Mouse (Mus musculus) heart, embryonic 10.5 days (tissue): ENCODE results near the gene Syn3. TPM values are rescaled to one million over a fixed set of nuclear protein-coding genes. Genes with fewer than 3 reads are reported as not detected.
A peak's percentile ranks its signal among the peaks of the same experiment; 100 is the strongest.

ENCODE experiments used
- DNase-seq: peaks from one replicate; pipeline ENCODE4 v3.0.0-alpha.2; 2017; ENCODE audit warnings: low spot score
- H3K27ac ChIP-seq: fragments of 300-500 bp; sonication (generic); 2 replicates; pipeline ENCODE4 v1.5.1; 2016; ENCODE audit warnings: mild to moderate bottlenecking
- H3K27me3 ChIP-seq: fragments of 300-500 bp; sonication (generic); 2 replicates; pipeline ENCODE4 v1.6.1; 2016; ENCODE audit warnings: mild to moderate bottlenecking; ENCODE audit not compliant: poor library complexity, insufficient read depth, severe bottlenecking
- H3K36me3 ChIP-seq: fragments of 300-500 bp; sonication (generic); 2 replicates; pipeline ENCODE4 v1.6.1; 2016; ENCODE audit warnings: mild to moderate bottlenecking, moderate library complexity
- H3K4me1 ChIP-seq: fragments of 300-500 bp; sonication (generic); 2 replicates; pipeline ENCODE4 v1.6.1; 2016; ENCODE audit warnings: mild to moderate bottlenecking
- H3K4me3 ChIP-seq: fragments of 300-500 bp; sonication (generic); 2 replicates; pipeline ENCODE4 v1.5.1; 2016; ENCODE audit warnings: mild to moderate bottlenecking, moderate library complexity
- H3K9me3 ChIP-seq: fragments of 300-500 bp; sonication (generic); 2 replicates; pipeline ENCODE4 v1.6.1; 2016; ENCODE audit warnings: mild to moderate bottlenecking, moderate library complexity
- WGBS: fragments of 180-500 bp; shearing (Covaris S2); methylation state at CpG from one replicate; pipeline ENCODE4 v1.1.7; 2016; 5-methylcytosine and 5-hydroxymethylcytosine counted together
- polyA plus RNA-seq: library from polyadenylated mRNA; unstranded; fragments of >200 nt; fragmentation: Nextera tagmentation; extraction: Ambion mirVana; gene quantifications from 2 replicates; pipeline ENCODE4 v1.2.1, GENCODE M21; 2016

Syn3 gene
- polyA plus RNA-seq, 1 experiment from 2014 or later = 1.2 TPM

DNA sequence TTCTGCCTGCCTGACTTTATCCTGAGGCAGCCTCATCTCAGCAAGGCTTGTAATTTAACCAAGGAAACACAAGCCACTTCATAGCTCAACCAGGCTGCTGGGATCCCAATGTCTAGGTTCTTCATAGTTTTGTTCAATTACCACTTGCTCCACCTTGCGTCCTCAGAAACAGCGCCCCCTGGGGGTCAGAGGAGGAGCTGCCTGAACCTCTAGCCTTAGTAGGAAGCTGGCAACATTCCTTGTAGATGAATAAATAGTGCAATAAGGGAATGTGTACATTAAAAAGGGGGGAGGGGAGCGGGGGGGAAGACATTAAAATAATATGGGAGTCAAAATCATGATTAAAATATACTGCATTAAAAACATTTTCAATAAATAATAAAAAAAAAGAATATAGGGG, 14.7 kb downstream of the Syn3 start:
- 20% methylated on average over 3 of the region's 3 CpGs for WGBS
- Histone ChIP-seq H3K4me1 (0 out of 2 replicates have a peak, but pooled peaks cover 3% of the 10 kb centered on the region), H3K9me3 (no peaks in the 10 kb centered on the region), H3K27ac (no peak overlapping the region), H3K36me3 (no peaks in the 10 kb centered on the region), H3K4me3 (no peak overlapping the region), H3K27me3 (no peaks in the 10 kb centered on the region; the same call in 1 of the 2 replicates)
- peak; percentile 71 for DNase-seq

DNA sequence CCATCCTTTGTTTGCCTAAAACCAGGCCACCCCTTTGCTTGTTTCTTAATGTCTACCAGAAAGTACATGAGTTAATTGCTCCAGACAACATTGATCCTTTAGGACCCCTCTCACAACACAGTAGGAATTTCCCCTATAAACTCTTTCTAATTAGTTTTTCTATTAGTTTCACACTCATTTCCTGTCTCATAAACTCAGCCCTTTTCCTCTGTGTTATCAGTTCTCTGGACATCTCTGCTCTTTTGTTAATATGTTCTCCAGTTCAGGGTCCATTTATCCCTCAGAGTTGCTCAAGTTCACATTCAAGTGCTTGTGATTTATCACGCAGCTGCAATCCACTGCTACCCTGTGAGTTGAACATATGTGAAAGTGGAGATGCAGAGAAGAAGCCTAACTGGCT, 16.2 kb downstream of the Syn3 start:
- no peaks in the 10 kb centered on the region for H3K9me3 ChIP-seq
- 71% methylated on average over 1 of the region's 1 CpGs for WGBS
- 0 out of 2 replicates have a peak, but pooled peaks cover 3% of the 10 kb centered on the region for H3K4me1 ChIP-seq
- no peaks in the 10 kb centered on the region for H3K36me3 ChIP-seq
- H3K27me3 ChIP-seq = no peaks in the 10 kb centered on the region; the same call in 1 of the 2 replicates
- no peak overlapping the region for H3K4me3 ChIP-seq
- DNase-seq = no peak
- H3K27ac ChIP-seq = no peak overlapping the region

DNA sequence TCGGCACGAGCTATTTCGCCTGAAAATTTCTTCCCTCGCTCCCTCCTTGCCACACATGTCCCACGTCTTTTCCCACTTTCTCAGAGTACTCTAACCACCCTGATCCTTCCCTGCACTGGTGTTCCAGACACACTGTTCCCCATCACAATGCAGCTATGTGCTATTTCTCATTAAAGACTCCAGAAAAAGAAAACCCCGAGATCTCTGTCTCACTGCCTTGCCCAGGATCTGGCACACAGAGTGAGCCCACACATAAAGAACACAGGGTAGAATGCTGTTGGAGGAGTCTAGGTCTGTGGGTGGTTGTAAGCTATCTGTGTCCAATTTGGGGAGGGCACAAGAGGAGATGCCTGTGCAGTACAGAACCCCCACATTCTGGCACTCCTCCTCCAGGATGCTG, 18.0 kb downstream of the Syn3 start:
- WGBS = 89% methylated on average over 6 of the region's 6 CpGs
- Histone ChIP-seq H3K27me3 (peaks cover 3% of the 10 kb centered on the region; the same call in 1 of the 2 replicates), H3K27ac (no peak overlapping the region), H3K4me3 (no peak overlapping the region), H3K36me3 (no peaks in the 10 kb centered on the region), H3K4me1 (0 out of 2 replicates have a peak, but pooled peaks cover 3% of the 10 kb centered on the region), H3K9me3 (no peaks in the 10 kb centered on the region)
- no peak for DNase-seq

GRCm38 (mm10) chr10:86479718-86480121, 19.0 kb downstream of the Syn3 start:
- no peaks in the 10 kb centered on the region for H3K36me3 ChIP-seq
- DNase-seq = no peak
- H3K27me3 ChIP-seq = peaks cover 3% of the 10 kb centered on the region; the same call in 1 of the 2 replicates
- 0 out of 2 replicates have a peak, but pooled peaks cover 3% of the 10 kb centered on the region for H3K4me1 ChIP-seq
- no peak overlapping the region for H3K27ac ChIP-seq
- H3K9me3 ChIP-seq = no peaks in the 10 kb centered on the region
- H3K4me3 ChIP-seq = no peak overlapping the region
- 37% methylated on average over 4 of the region's 4 CpGs for WGBS

GRCm38 (mm10) chr10:86476720-86477119, 22.0 kb downstream of the Syn3 start:
- Histone ChIP-seq H3K27ac (no peak overlapping the region), H3K36me3 (no peaks in the 10 kb centered on the region), H3K27me3 (peaks cover 3% of the 10 kb centered on the region; the same call in 1 of the 2 replicates), H3K4me3 (no peak overlapping the region), H3K9me3 (no peaks in the 10 kb centered on the region), H3K4me1 (0 out of 2 replicates have a peak, but pooled peaks cover 3% of the 10 kb centered on the region)
- WGBS = 82% methylated on average over 7 of the region's 7 CpGs
- DNase-seq = no peak

- 84% methylated on average over 5 of the region's 5 CpGs for WGBS
- 0 out of 2 replicates have a peak, but pooled peaks cover 3% of the 10 kb centered on the region for H3K4me1 ChIP-seq
- H3K36me3 ChIP-seq = no peaks in the 10 kb centered on the region
- no peaks in the 10 kb centered on the region for H3K9me3 ChIP-seq
- no peak overlapping the region for H3K27ac ChIP-seq
- no peak overlapping the region for H3K4me3 ChIP-seq
- H3K27me3 ChIP-seq = 0 out of 2 replicates have a peak, but pooled peaks cover 3% of the 10 kb centered on the region
- DNase-seq = no peak
Measured at GRCm38 (mm10) chr10:86475270-86475669, 23.4 kb downstream of the Syn3 start.

DNA sequence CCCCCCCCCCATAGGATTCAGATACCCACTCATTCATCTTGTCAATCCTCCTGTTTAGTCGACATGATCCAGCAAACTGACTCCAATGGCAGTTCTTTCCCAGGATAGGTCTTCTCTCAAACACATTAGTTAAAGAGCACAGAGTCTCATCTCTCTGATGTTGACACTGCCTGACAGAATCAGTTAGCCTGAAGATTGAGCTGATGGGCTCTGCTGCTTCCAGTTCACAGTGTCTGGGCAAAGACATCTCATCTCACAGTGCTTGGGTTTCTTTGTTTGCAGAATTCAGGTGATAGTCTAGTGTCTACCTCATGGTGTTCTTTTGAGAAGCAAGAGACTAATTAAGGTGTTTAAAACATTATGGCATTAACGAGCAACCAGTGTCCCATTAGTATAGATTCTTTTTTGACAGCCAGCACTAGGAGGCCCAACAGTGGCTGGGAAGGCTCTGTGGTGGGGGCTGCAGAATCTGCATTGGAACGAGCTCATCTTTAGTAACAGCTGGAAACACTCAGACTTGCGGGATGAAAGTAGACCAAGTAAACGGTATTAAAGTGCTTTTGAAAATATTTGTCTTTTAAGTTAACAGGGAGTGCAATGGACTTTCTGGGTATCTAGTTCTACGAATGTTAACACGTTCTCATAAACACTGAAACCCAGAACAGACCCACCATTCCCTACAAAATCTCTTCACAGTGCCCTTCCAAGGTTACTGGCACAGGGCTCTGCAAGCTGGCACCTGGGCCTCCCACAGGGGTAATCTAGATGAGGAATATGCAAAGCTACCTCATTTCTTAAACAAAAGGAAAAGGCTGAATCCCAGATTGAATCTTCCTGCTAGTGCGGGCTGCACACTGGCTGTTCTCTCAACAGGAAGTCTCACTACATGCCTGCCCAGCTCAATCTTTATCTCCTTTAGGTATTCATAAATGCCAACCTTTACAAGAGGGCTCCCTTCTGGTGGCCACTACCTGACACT, 24.2 kb downstream of the Syn3 start:
- no peak overlapping the region for H3K4me3 ChIP-seq
- 65% methylated on average over 8 of the region's 8 CpGs for WGBS
- 0 out of 2 replicates have a peak, but pooled peaks cover 3% of the 10 kb centered on the region for H3K27me3 ChIP-seq
- H3K9me3 ChIP-seq = no peaks in the 10 kb centered on the region
- H3K36me3 ChIP-seq = no peaks in the 10 kb centered on the region
- H3K4me1 ChIP-seq = no peaks in the 10 kb centered on the region
- H3K27ac ChIP-seq = no peak overlapping the region
- DNase-seq = no peak

DNA sequence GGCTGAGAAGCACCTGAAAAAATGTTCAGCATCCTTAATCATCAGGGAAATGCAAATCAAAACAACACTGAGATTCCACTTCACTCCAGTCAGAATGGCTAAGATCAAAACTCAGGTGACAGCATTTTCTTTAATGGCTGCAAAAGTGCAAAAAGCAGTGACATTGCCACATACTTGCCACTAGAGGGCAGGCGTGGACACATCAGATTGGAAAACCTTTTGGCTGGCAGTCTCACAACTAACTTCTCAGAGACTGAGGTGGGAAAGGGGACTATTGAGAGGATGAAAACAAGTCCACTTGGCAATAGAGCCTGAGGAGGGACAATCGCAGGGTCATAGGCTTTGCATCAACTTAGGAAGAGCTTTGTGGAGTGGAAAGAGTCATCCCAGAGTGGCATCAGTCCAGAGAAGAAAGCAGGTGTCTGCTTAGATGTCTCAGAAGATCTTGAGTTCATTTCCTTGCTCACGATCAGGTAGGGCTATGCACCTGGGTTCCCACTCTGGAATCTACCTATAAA, 25.0 kb downstream of the Syn3 start:
- DNase-seq = peak; percentile 79
- H3K9me3 ChIP-seq = no peaks in the 10 kb centered on the region
- H3K4me3 ChIP-seq = no peak overlapping the region
- H3K27ac ChIP-seq = no peak overlapping the region
- no peaks in the 10 kb centered on the region for H3K36me3 ChIP-seq
- 35% methylated on average over 3 of the region's 3 CpGs for WGBS
- 0 out of 2 replicates have a peak, but pooled peaks cover 3% of the 10 kb centered on the region for H3K27me3 ChIP-seq
- no peaks in the 10 kb centered on the region for H3K4me1 ChIP-seq

GRCm38 (mm10) chr10:86468612-86469546, 29.8 kb downstream of the Syn3 start:
- Histone ChIP-seq H3K27me3 (no peaks in the 10 kb centered on the region), H3K4me1 (no peaks in the 10 kb centered on the region), H3K4me3 (no peak overlapping the region), H3K36me3 (no peaks in the 10 kb centered on the region), H3K9me3 (no peaks in the 10 kb centered on the region), H3K27ac (no peak overlapping the region)
- 80% methylated on average over 13 of the region's 13 CpGs for WGBS
- no peak for DNase-seq

- Histone ChIP-seq H3K9me3 (no peaks in the 10 kb centered on the region), H3K4me1 (no peaks in the 10 kb centered on the region), H3K36me3 (no peaks in the 10 kb centered on the region), H3K4me3 (no peak overlapping the region), H3K27me3 (0 out of 2 replicates have a peak, but pooled peaks cover 8% of the 10 kb centered on the region), H3K27ac (no peak overlapping the region)
- WGBS = 29% methylated on average over 5 of the region's 5 CpGs
- peak; percentile 84 for DNase-seq
Measured at GRCm38 (mm10) chr10:86463538-86464199, 35.0 kb downstream of the Syn3 start.

DNA sequence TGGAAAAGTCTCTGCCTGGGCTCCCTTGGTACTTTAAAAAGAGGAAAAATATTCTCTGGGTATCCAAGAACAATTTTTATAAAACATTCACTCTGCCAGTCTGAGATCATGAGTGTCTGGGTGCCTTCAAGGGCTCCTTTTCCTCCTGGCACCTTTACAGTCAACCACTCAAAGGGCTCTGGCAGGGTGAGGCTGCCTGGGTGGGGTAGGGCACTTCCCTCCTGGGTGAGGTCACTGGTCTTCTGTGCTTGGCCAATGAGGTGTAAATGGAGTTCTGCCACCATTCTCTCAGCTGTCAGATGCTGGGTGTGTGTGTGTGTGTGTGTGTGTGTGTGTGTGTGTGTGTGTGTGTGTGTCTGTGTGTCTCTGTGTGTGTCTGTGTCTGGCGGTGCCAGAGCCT, 39.1 kb downstream of the Syn3 start:
- no peak overlapping the region for H3K4me3 ChIP-seq
- H3K27me3 ChIP-seq = 0 out of 2 replicates have a peak, but pooled peaks cover 15% of the 10 kb centered on the region
- WGBS = 71% methylated on average over 1 of the region's 1 CpGs
- peaks cover 9% of the 10 kb centered on the region for H3K4me1 ChIP-seq
- no peaks in the 10 kb centered on the region for H3K9me3 ChIP-seq
- DNase-seq = no peak
- no peaks in the 10 kb centered on the region for H3K36me3 ChIP-seq
- H3K27ac ChIP-seq = no peak overlapping the region

- no peak for DNase-seq
- Histone ChIP-seq H3K27ac (no peak overlapping the region), H3K27me3 (peaks cover 24% of the 10 kb centered on the region; the same call in 1 of the 2 replicates), H3K9me3 (no peaks in the 10 kb centered on the region), H3K4me1 (peaks cover 9% of the 10 kb centered on the region), H3K36me3 (no peaks in the 10 kb centered on the region), H3K4me3 (no peak overlapping the region)
Measured at GRCm38 (mm10) chr10:86457665-86458209, 41.0 kb downstream of the Syn3 start.
